Mouse (Mus musculus) kidney, postnatal 0 days (tissue): ENCODE data around the gene Tprg. TPM values are rescaled to one million over a fixed set of nuclear protein-coding genes. Genes with fewer than 3 reads are reported as not detected.
A peak's percentile ranks its signal among the peaks of the same experiment; 100 is the strongest.

Source experiments
- ATAC-seq: fragments of 200-750 bp; cut with Nextera tagmentation; replicated peaks from 2 replicates; pipeline ENCODE4 v1.8.0; 2017; ENCODE audit warnings: low read depth, moderate number of reproducible peaks, moderate TSS enrichment, moderate library complexity; ENCODE audit not compliant: low FRiP score
- DNase-seq: peaks from one replicate; pipeline ENCODE4 v3.0.0-alpha.2; 2016; ENCODE audit warnings: low spot score
- H3K27ac ChIP-seq: fragments of 300-500 bp; sonication (generic); 2 replicates; pipeline ENCODE4 v1.5.1; 2014; ENCODE audit warnings: mild to moderate bottlenecking
- H3K27me3 ChIP-seq: fragments of 300-500 bp; sonication (generic); 2 replicates; pipeline ENCODE4 v1.6.1; 2014; ENCODE audit warnings: low read length, mixed read lengths; ENCODE audit not compliant: insufficient read depth
- H3K36me3 ChIP-seq: fragments of 300-500 bp; sonication (generic); 2 replicates; pipeline ENCODE4 v1.6.1; 2014; ENCODE audit warnings: low read length, mixed read lengths; ENCODE audit not compliant: insufficient read depth
- H3K4me1 ChIP-seq: fragments of 300-500 bp; sonication (generic); replicated peaks from 2 replicates; pipeline ENCODE4 v1.6.1; 2014; ENCODE audit warnings: antibody characterized with exemption, low read length, mixed read lengths; ENCODE audit not compliant: insufficient read depth
- H3K4me2 ChIP-seq: fragments of 300-500 bp; sonication (generic); 2 replicates; pipeline ENCODE4 v1.6.1; 2014; ENCODE audit warnings: mild to moderate bottlenecking, low read length, moderate library complexity, mixed read lengths
- H3K4me3 ChIP-seq: fragments of 300-500 bp; sonication (generic); replicated peaks from 2 replicates; pipeline ENCODE4 v1.5.1; 2014; ENCODE audit warnings: low read depth, low read length
- H3K9ac ChIP-seq: fragments of 300-500 bp; sonication (generic); 2 replicates; pipeline ENCODE4 v1.6.1; 2014; ENCODE audit warnings: low read depth, low read length
- H3K9me3 ChIP-seq: fragments of 300-500 bp; sonication (generic); replicated peaks from 2 replicates; pipeline ENCODE4 v1.6.1; 2016; ENCODE audit warnings: low read length, inconsistent platforms, mixed read lengths
- CTCF ChIP-seq: IDR thresholded peaks from 2 replicates; pipeline ENCODE4 v1.5.1; 2016; ENCODE audit warnings: antibody characterized with exemption, low read depth, mild to moderate bottlenecking, moderate library complexity
- WGBS: fragments of 180-500 bp; shearing (Covaris S2); extraction: QIAGEN DNeasy Blood & Tissue Kit; methylation state at CpG from one replicate; pipeline ENCODE4 v1.1.7; 2014; 5-methylcytosine and 5-hydroxymethylcytosine counted together
- polyA plus RNA-seq: library from polyadenylated mRNA; unstranded; fragments of >200 nt; fragmentation: Nextera tagmentation; extraction: Ambion mirVana; gene quantifications from 2 replicates; pipeline ENCODE4 v1.2.1, GENCODE M21; 2015

The Tprg gene
- polyA plus RNA-seq, 1 experiment from 2014 or later, result 0.14 TPM

GRCm38 (mm10) chr16:25425376-25425775 is 138.8 kb downstream of the Tprg start:
- Histone ChIP-seq H3K9ac (no peak overlapping the region), H3K4me1 (no peaks in the 10 kb centered on the region), H3K27me3 (no peaks in the 10 kb centered on the region), H3K9me3 (no peaks in the 10 kb centered on the region), H3K36me3 (no peaks in the 10 kb centered on the region), H3K4me2 (no peak overlapping the region), H3K4me3 (no peak overlapping the region), H3K27ac (no peak overlapping the region)
- DNase-seq (no peak), ATAC-seq (no peak)
- WGBS, result 81% methylated on average over 1 of the region's 1 CpGs
- no peak for TF ChIP-seq CTCF

GRCm38 (mm10) chr16:25426261-25426660 is 139.6 kb downstream of the Tprg start:
- no peak overlapping the region for H3K9ac ChIP-seq
- H3K4me3 ChIP-seq, result no peak overlapping the region
- no peaks in the 10 kb centered on the region for H3K4me1 ChIP-seq
- no peak overlapping the region for H3K27ac ChIP-seq
- no peaks in the 10 kb centered on the region for H3K27me3 ChIP-seq
- no peak for TF ChIP-seq CTCF
- DNase-seq, result peak; percentile 44
- no peaks in the 10 kb centered on the region for H3K36me3 ChIP-seq
- 21% methylated on average over 3 of the region's 3 CpGs for WGBS
- no peak overlapping the region for H3K4me2 ChIP-seq
- ATAC-seq, result 0 out of 2 replicates have a peak, but pooled peaks have one; percentile 54
- no peaks in the 10 kb centered on the region for H3K9me3 ChIP-seq

GRCm38 (mm10) chr16:25440039-25440438 is 153.4 kb downstream of the Tprg start:
- Histone ChIP-seq H3K4me1 (no peaks in the 10 kb centered on the region), H3K4me3 (no peak overlapping the region), H3K9me3 (no peaks in the 10 kb centered on the region), H3K27ac (no peak overlapping the region), H3K9ac (no peak overlapping the region), H3K27me3 (no peaks in the 10 kb centered on the region), H3K4me2 (no peak overlapping the region), H3K36me3 (no peaks in the 10 kb centered on the region)
- ATAC-seq (no peak), DNase-seq (no peak)
- no peak for TF ChIP-seq CTCF
- WGBS, result 48% methylated on average over 2 of the region's 2 CpGs

GRCm38 (mm10) chr16:25445580-25445979 is 159.0 kb downstream of the Tprg start:
- DNase-seq, result no peak
- Histone ChIP-seq H3K27me3 (no peaks in the 10 kb centered on the region), H3K27ac (no peak overlapping the region), H3K36me3 (no peaks in the 10 kb centered on the region), H3K4me2 (no peak overlapping the region), H3K4me3 (no peak overlapping the region), H3K4me1 (no peaks in the 10 kb centered on the region), H3K9ac (no peak overlapping the region), H3K9me3 (no peaks in the 10 kb centered on the region)
- WGBS, result 53% methylated on average over 7 of the region's 7 CpGs
- TF ChIP-seq CTCF, result no peak
- no peak for ATAC-seq

- Histone ChIP-seq H3K9me3 (no peaks in the 10 kb centered on the region), H3K27ac (no peak overlapping the region), H3K4me1 (no peaks in the 10 kb centered on the region), H3K27me3 (no peaks in the 10 kb centered on the region), H3K4me3 (no peak overlapping the region), H3K36me3 (no peaks in the 10 kb centered on the region), H3K4me2 (no peak overlapping the region), H3K9ac (no peak overlapping the region)
- no peak for ATAC-seq
- DNase-seq, result no peak
- TF ChIP-seq CTCF, result no peak
- WGBS, result 74% methylated on average over 3 of the region's 3 CpGs
Observed at GRCm38 (mm10) chr16:25451511-25451910, 164.9 kb downstream of the Tprg start.

GRCm38 (mm10) chr16:25464732-25465131 is 178.1 kb downstream of the Tprg start:
- Histone ChIP-seq H3K4me3 (no peak overlapping the region), H3K4me1 (0 out of 2 replicates have a peak, but pooled peaks cover 4% of the 10 kb centered on the region), H3K27me3 (no peaks in the 10 kb centered on the region), H3K27ac (no peak overlapping the region), H3K36me3 (no peaks in the 10 kb centered on the region), H3K4me2 (no peak overlapping the region), H3K9ac (no peak overlapping the region), H3K9me3 (no peaks in the 10 kb centered on the region)
- ATAC-seq (no peak), DNase-seq (no peak)
- TF ChIP-seq CTCF, result no peak
- whole genome bisulfite sequencing, result 82% methylated on average over 4 of the region's 4 CpGs
